Mouse (Mus musculus) intestine, embryonic 16.5 days (tissue): ENCODE measurements around the gene Mrap. TPM values are rescaled to one million over a fixed set of nuclear protein-coding genes. Genes with fewer than 3 reads are reported as not detected.

Source experiments
- ATAC-seq: fragments of 200-750 bp; cut with Nextera tagmentation; 2 replicates; pipeline ENCODE4 v1.8.0; 2017; ENCODE audit warnings: moderate TSS enrichment, moderate library complexity
- H3K27ac ChIP-seq: fragments of 300-500 bp; sonication (generic); 2 replicates; pipeline ENCODE4 v1.5.1; 2014; ENCODE audit warnings: mild to moderate bottlenecking, low read length
- H3K27me3 ChIP-seq: fragments of 300-500 bp; sonication (generic); replicated peaks from 2 replicates; pipeline ENCODE4 v1.6.1; 2014; ENCODE audit warnings: low read length, control low read depth, mixed read lengths; ENCODE audit not compliant: control insufficient read depth, insufficient read depth
- H3K36me3 ChIP-seq: fragments of 300-500 bp; sonication (generic); 2 replicates; pipeline ENCODE4 v1.6.1; 2014; ENCODE audit warnings: low read length, control low read depth; ENCODE audit not compliant: control insufficient read depth, insufficient read depth
- H3K4me1 ChIP-seq: fragments of 300-500 bp; sonication (generic); 2 replicates; pipeline ENCODE4 v1.6.1; 2014; ENCODE audit warnings: low read length, control low read depth, mixed read lengths; ENCODE audit not compliant: control insufficient read depth, insufficient read depth
- H3K4me2 ChIP-seq: fragments of 300-500 bp; sonication (generic); 2 replicates; pipeline ENCODE4 v1.6.1; 2014; ENCODE audit warnings: low read depth, low read length, control low read depth
- H3K4me3 ChIP-seq: fragments of 300-500 bp; sonication (generic); 2 replicates; pipeline ENCODE4 v1.5.1; 2014; ENCODE audit warnings: mild to moderate bottlenecking, low read length
- H3K9ac ChIP-seq: fragments of 300-500 bp; sonication (generic); 2 replicates; pipeline ENCODE4 v1.6.1; 2014; ENCODE audit warnings: low read depth, low read length
- H3K9me3 ChIP-seq: fragments of 300-500 bp; sonication (generic); 2 replicates; pipeline ENCODE4 v1.6.1; 2016; ENCODE audit warnings: low read length, control low read depth; ENCODE audit not compliant: control insufficient read depth
- WGBS: fragments of 180-500 bp; shearing (Covaris S2); extraction: QIAGEN DNeasy Blood & Tissue Kit; methylation state at CpG from one replicate; pipeline ENCODE4 v1.1.7; 2014; 5-methylcytosine and 5-hydroxymethylcytosine counted together
- polyA plus RNA-seq: library from polyadenylated mRNA; unstranded; fragments of >200 nt; fragmentation: Nextera tagmentation; extraction: Ambion mirVana; gene quantifications from 2 replicates; pipeline ENCODE4 v1.2.1, GENCODE M21; 2015

Mrap gene
- polyA plus RNA-seq, 1 experiment from 2014 or later, result 3.3 TPM

GRCm38 (mm10) chr16:90704161-90704825 lies 33.7 kb upstream of the Mrap start:
- 40% methylated on average over 13 of the region's 13 CpGs for WGBS
- H3K4me2 ChIP-seq, result no peak overlapping the region
- H3K9ac ChIP-seq, result no peak overlapping the region
- no peaks in the 10 kb centered on the region for H3K36me3 ChIP-seq
- H3K27me3 ChIP-seq, result no peaks in the 10 kb centered on the region
- H3K9me3 ChIP-seq, result no peaks in the 10 kb centered on the region
- no peak overlapping the region for H3K27ac ChIP-seq
- H3K4me3 ChIP-seq, result no peak overlapping the region
- no peak for ATAC-seq
- H3K4me1 ChIP-seq, result peaks cover 7% of the 10 kb centered on the region

GRCm38 (mm10) chr16:90706279-90706678 lies 31.7 kb upstream of the Mrap start:
- no peaks in the 10 kb centered on the region for H3K36me3 ChIP-seq
- WGBS, result 33% methylated on average over 3 of the region's 3 CpGs
- no peak overlapping the region for H3K4me3 ChIP-seq

GRCm38 (mm10) chr16:90709711-90710289 lies 28.2 kb upstream of the Mrap start:
- Histone ChIP-seq H3K36me3 (no peaks in the 10 kb centered on the region), H3K4me3 (no peak overlapping the region), H3K27ac (no peak overlapping the region), H3K4me1 (peaks cover 13% of the 10 kb centered on the region), H3K9me3 (no peaks in the 10 kb centered on the region), H3K27me3 (no peaks in the 10 kb centered on the region), H3K9ac (no peak overlapping the region), H3K4me2 (no peak overlapping the region; the same call in 1 of the 2 replicates)
- WGBS, result 39% methylated on average over 17 of the region's 17 CpGs
- 0 out of 2 replicates have a peak, but pooled peaks have one; percentile 16 for ATAC-seq

More at GRCm38 (mm10) chr16:90706279-90706678, 31.7 kb upstream of the Mrap start:
- Histone ChIP-seq H3K27ac (no peak overlapping the region), H3K9me3 (no peaks in the 10 kb centered on the region), H3K4me2 (no peak overlapping the region), H3K4me1 (peaks cover 10% of the 10 kb centered on the region), H3K9ac (no peak overlapping the region), H3K27me3 (no peaks in the 10 kb centered on the region)
- ATAC-seq, result no peak

- no peak overlapping the region; the same call in 1 of the 2 replicates for H3K4me2 ChIP-seq
- no peak overlapping the region for H3K4me3 ChIP-seq
- H3K27ac ChIP-seq, result no peak overlapping the region
- H3K9me3 ChIP-seq, result no peaks in the 10 kb centered on the region
- no peak overlapping the region for H3K9ac ChIP-seq
- no peaks in the 10 kb centered on the region for H3K36me3 ChIP-seq
- 65% methylated on average over 12 of the region's 12 CpGs for WGBS
- peaks cover 13% of the 10 kb centered on the region for H3K4me1 ChIP-seq
- H3K27me3 ChIP-seq, result no peaks in the 10 kb centered on the region
- ATAC-seq, result no peak
These were observed 27.7 kb upstream of the Mrap start for GRCm38 (mm10) chr16:90710313-90710712.

GRCm38 (mm10) chr16:90724051-90724450 lies 14.0 kb upstream of the Mrap start:
- Histone ChIP-seq H3K4me1 (peaks cover 7% of the 10 kb centered on the region; the same call in 1 of the 2 replicates), H3K9me3 (no peaks in the 10 kb centered on the region), H3K27me3 (no peaks in the 10 kb centered on the region), H3K4me3 (no peak overlapping the region), H3K36me3 (0 out of 2 replicates have a peak, but pooled peaks cover 2% of the 10 kb centered on the region), H3K4me2 (no peak overlapping the region), H3K9ac (no peak overlapping the region), H3K27ac (no peak overlapping the region)
- 96% methylated on average over 4 of the region's 4 CpGs for WGBS
- ATAC-seq, result no peak

GRCm38 (mm10) chr16:90726600-90727227 lies 11.3 kb upstream of the Mrap start:
- peak overlapping the region; percentile 90 for H3K4me2 ChIP-seq
- peaks cover 2% of the 10 kb centered on the region; the same call in 1 of the 2 replicates for H3K9me3 ChIP-seq
- peaks cover 7% of the 10 kb centered on the region; the same call in 1 of the 2 replicates for H3K4me1 ChIP-seq
- H3K4me3 ChIP-seq, result peak overlapping the region; percentile 86
- peak overlapping the region; percentile 86 for H3K9ac ChIP-seq
- H3K36me3 ChIP-seq, result no peaks in the 10 kb centered on the region
- peak; percentile 62 for ATAC-seq
- H3K27me3 ChIP-seq, result no peaks in the 10 kb centered on the region
- WGBS, result 4% methylated on average over 38 of the region's 38 CpGs
- 0 out of 2 replicates have a peak overlapping the region, but pooled peaks have one; percentile 36 for H3K27ac ChIP-seq

GRCm38 (mm10) chr16:90727233-90728115 lies 10.5 kb upstream of the Mrap start, which contains the start of gene Mis18a:
Gene Mis18a, minus strand, starts transcription at chr16:90727404.
- peaks cover 7% of the 10 kb centered on the region; the same call in 1 of the 2 replicates for H3K4me1 ChIP-seq
- H3K9me3 ChIP-seq, result peaks cover 2% of the 10 kb centered on the region; the same call in 1 of the 2 replicates
- H3K4me3 ChIP-seq, result peak within 1 kb of the TSS; percentile 86
- no peaks in the 10 kb centered on the region for H3K36me3 ChIP-seq
- H3K4me2 ChIP-seq, result peak within 1 kb of the TSS; percentile 90
- H3K27me3 ChIP-seq, result no peaks in the 10 kb centered on the region
- peak within 1 kb of the TSS; percentile 86 for H3K9ac ChIP-seq
- peak within 1 kb of the TSS; percentile 43; the same call in 1 of the 2 replicates for H3K27ac ChIP-seq
- ATAC-seq, result peak; percentile 99
- WGBS, result 2% methylated on average over 53 of the region's 53 CpGs

- H3K4me2 ChIP-seq, result no peak overlapping the region
- no peaks in the 10 kb centered on the region for H3K27me3 ChIP-seq
- H3K4me1 ChIP-seq, result no peaks in the 10 kb centered on the region
- no peak for ATAC-seq
- no peak overlapping the region for H3K27ac ChIP-seq
- H3K4me3 ChIP-seq, result no peak overlapping the region
- H3K9ac ChIP-seq, result no peak overlapping the region
- peaks cover 2% of the 10 kb centered on the region; the same call in 1 of the 2 replicates for H3K9me3 ChIP-seq
- WGBS, result 77% methylated on average over 4 of the region's 4 CpGs
- H3K36me3 ChIP-seq, result no peaks in the 10 kb centered on the region
These were observed 2.4 kb upstream of the Mrap start for GRCm38 (mm10) chr16:90735611-90736010.
